Mouse (Mus musculus): ENCODE data around the gene Paf1.

- no peak for TF ChIP-seq CTCF (IDR thresholded peaks at IDR 0.05; ENCODE audit: low read depth, low read length)
- no peak for TF ChIP-seq POLR2A (IDR thresholded peaks at IDR 0.05; ENCODE audit: extremely low read depth, insufficient read depth, low read length)
Measured at GRCm38 (mm10) chr7:28383606-28384005, 9.1 kb upstream of the Paf1 start.
